Mouse (Mus musculus) liver, adult 10 weeks (tissue): Measurements from ENCODE around the gene Atp9a. TPM values are rescaled to one million over a fixed set of nuclear protein-coding genes. Genes with fewer than 3 reads are reported as not detected.

Experiments
- polyA plus RNA-seq: library from polyadenylated mRNA; stranded (reverse); fragments of 350-450 nt; fragmentation: Illumina TruSeq; extraction: RNeasy Lipid Tissue Mini Kit (QIAGEN cat#74804); gene quantifications from one replicate; pipeline ENCODE4 v1.2.3, GENCODE M21; 2014; ENCODE audit warnings: low read depth, low replicate concordance

The Atp9a gene
- polyA plus RNA-seq: 3.8 TPM

DNA sequence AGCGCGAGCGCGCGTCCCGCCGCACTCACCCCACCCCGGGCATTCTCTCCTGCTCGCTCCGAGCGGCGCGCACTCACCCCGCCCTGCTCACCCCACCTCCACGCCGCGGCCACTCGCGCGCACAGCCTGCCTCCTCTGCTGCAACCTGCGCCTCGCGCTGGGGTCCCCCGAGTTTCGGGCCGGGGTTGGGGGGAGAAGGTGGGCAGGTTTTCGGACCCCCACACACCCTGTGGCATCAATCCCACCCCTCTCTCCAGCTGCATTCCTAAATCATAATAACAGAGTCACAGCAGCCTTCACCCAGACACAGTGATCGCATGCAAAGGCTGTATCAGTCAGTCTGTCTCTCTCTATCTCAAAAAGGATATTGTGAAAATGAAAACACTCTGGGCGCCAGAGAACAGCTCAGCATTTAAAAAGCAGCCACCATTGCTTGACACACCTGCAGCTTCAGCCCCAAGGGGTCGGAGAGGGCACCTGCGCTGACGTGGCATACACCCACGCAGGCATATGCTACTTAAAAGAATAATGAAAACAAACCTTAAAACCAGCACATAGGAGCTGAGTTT lies at the start of gene Atp9a:
Atp9a (minus strand) TSS at position 351 of the 569 bp plus-strand sequence.

GRCm38 (mm10) chr2:168767582-168767981 lies 25.4 kb upstream of the Atp9a start, which contains the start of gene Sall4:
Gene Sall4 (minus strand): TSS chr2:168767943.

DNA sequence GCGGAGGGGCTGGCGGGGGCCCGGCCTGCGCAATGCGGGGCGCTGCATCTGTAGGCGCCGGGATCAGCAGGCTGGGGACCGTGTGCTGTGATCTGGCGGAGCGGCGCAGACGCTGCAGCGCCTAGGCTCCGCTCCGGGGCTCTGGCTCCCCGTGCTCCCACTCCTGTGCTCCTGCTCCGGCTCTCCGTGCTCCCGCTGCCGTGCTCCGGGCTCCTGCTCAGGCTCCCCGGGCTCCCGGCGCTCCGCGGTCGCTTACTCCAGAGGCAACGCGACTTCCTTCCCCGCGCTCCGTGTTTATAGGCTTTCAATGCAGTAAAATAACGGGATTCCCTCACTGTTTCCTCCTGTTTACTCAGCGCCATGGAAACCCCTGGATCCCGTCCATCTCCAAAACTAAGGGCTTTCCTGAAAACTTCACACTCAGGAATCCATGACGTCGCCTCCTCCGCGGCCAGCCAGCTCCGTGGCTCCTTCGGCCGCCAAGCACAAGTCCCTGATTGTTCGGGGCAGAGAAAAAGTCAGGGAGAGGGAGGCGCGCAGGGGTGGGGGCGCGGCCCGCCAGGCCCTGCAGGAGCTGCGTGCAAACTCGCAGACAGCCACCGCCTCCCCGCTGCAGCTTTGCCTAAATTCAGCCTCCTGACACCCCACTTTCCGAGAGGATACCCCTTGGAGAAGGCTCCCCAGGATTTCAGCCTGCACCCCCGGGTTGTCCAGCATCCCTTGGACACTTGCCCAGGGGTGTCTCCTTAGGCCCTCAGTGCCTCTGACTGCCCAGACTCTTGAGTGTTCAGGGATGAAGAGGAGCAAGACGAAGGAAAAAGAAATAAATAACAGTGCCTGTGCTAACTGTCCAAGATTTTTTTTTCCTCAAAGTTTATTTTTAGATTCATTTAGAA lies 140.5 kb downstream of the Atp9a start, which contains the start of gene Nfatc2:
Nfatc2 (minus strand) TSS at position 167 of the 896 bp plus-strand sequence.

Other genes starting within 250 kb of the Atp9a start
- 0.05 TPM for gene Nfatc2, start 140.8 kb downstream of the Atp9a start, polyA plus RNA-seq
- gene Sall4, start 25.5 kb upstream of the Atp9a start, polyA plus RNA-seq: not detected
- gene Zfp64, start 213.2 kb upstream of the Atp9a start, polyA plus RNA-seq: 0.50 TPM